Mouse (Mus musculus) gastrocnemius, postnatal 14 days (tissue): ENCODE data around the gene Epha4. TPM values are rescaled to one million over a fixed set of nuclear protein-coding genes. Genes with fewer than 3 reads are reported as not detected.

Experiments used
- DNase-seq: peaks from one replicate; pipeline ENCODE4 v3.0.0; 2021; ENCODE audit warnings: mixed read lengths
- intact Hi-C: fragments of 180-260 bp; cut with DNase I; formaldehyde crosslinking; loops from one replicate; pipeline ENCODE4 v1.15.1; 2025; ENCODE audit warnings: low total_unique reads
- total RNA-seq, 2 experiments: library from RNA; stranded (reverse); gene quantifications; 2 replicates each; pipeline ENCODE4 v1.2.3; 2021

Epha4 gene
- total RNA-seq, 2 experiments from 2014 or later = 3.1 to 4.5 TPM

DNA sequence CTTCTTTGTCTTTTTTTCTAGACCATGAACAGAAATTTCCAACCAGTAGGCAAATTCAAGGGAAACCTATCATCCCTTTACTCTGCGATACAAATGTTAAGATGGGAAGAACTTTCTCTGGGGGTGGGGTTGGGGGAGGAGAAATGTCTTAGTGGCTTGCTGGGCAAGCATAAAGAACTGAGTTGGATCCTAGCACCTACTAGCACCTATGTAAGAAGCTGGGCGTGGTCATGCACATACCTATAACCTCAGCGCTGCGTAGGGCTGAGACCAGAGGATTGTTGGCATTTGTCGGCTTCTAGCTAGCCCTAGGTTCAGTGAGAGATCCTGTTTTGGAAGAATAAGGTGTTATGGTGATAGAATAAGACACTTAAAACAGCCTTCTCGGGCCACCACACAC lies 24.7 kb downstream of the Epha4 start:
- DNase-seq = no peak
- intact Hi-C loops = no loop called here

DNA sequence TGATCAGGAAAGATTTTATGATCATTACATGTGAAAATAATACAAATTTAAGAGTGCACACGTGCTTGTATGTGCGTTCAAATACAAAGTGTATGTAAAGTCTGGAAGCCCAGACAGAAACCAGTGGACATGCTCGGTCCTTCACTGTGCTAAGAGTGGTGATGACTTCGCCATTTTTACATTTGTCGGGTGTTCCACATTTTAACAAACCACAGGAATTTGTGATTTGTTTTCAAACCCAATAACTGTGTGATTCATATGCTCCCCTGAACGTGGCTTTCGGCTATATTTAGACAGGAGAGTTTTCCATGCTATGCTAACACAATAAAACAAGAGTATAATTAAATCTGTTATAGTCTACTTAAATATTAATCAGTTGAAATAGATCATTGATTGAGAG lies 25.5 kb downstream of the Epha4 start:
- DNase-seq = no peak
- intact Hi-C loops = no loop called here

DNA sequence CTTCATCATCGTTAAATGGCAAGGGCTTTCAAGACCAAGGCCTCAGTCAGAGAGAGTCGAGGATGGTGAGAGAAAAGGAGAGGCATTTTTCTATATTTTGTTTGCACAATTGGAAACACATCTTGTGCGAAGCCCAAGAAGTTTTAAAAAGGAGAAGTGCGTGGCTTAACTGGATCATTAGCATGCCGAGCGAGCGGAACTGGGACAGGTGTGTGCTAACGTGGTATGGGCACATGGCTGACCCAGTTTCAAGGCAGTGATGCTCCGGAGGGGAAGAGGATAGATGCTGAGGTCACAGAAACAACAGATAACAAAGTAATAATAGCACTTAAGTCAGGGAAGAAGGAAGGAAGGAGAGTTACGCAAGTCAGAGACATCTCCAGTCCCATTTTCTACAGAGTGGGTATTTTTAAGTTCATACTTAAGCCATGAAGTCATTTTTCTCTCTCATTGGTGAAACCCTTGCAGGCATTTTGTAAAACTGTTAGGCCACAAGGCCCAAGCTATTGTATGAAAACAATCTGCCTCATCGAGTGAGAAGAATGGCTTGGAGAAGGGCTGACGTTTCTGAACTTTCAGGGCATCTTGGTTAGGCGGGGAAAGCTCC lies 26.9 kb downstream of the Epha4 start:
- intact Hi-C loops = no loop called here
- DNase-seq = no peak

DNA sequence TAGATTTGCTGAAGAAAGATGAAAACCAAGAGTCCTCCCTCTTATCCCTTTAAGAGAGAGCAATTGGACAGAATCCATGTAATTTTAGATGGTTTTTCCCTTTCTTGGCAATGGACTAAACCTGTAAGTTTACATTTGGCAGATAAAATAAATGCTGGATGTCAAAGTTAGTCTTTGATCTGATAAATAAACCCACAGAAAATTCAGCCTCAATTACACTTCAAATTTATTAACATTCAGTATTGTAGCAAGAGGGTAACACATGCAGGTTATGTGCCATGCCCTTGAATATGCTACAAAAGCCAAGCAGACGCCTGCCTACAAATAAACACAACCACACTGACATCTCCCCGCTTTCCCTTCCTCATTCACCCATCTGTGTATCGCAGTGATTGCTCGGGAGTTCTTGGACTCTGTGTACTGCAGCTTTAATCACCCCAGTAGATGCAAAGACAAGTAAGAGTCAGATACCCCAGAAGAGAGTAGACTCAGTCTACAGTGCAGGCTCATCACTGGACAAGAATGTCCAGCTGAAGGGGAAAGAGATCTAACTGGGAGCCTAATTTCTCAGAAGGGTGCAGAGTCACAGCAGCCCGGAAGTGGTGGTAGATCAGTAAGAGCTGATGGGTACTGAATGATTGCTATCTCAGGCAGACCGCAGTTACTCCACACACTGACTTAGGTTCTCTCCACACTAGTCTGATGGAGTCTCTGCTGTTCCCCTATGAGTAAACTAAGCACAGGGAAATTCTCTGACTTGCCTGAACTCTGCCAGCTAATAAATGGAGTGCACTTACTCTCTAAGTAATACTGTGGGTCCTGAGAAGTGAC lies 29.9 kb downstream of the Epha4 start:
- DNase-seq = no peak
- intact Hi-C loops = no loop called here

DNA sequence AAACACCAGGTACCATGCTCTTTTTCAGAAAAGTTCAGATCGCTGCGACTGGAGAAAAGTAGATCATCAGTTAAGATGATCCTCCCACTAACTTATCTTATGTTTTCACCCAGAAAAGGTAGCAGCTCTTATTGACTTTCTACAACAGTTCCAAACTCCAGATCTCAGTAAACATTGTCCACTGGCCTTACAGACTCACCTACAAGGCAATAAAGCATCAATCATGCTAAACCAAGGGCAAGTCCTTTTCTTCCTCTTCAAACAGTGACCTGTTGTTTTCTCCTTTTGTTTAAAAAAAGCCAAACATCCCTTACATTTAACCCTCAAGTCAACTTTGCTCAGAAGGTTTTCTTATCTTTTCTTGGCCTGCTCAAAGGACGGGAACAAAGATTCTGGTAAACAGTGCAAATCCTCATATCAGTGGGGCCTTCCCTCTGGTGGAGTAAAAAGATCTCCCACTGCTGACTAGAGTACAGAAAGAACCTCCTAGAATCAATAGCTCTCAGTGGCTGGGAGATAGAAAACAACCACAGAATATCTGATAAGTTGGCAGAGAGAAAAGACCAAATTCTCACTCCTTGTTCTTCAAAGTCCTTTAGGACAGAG lies 39.0 kb downstream of the Epha4 start:
- no peak for DNase-seq
- intact Hi-C loops = no loop called here

DNA sequence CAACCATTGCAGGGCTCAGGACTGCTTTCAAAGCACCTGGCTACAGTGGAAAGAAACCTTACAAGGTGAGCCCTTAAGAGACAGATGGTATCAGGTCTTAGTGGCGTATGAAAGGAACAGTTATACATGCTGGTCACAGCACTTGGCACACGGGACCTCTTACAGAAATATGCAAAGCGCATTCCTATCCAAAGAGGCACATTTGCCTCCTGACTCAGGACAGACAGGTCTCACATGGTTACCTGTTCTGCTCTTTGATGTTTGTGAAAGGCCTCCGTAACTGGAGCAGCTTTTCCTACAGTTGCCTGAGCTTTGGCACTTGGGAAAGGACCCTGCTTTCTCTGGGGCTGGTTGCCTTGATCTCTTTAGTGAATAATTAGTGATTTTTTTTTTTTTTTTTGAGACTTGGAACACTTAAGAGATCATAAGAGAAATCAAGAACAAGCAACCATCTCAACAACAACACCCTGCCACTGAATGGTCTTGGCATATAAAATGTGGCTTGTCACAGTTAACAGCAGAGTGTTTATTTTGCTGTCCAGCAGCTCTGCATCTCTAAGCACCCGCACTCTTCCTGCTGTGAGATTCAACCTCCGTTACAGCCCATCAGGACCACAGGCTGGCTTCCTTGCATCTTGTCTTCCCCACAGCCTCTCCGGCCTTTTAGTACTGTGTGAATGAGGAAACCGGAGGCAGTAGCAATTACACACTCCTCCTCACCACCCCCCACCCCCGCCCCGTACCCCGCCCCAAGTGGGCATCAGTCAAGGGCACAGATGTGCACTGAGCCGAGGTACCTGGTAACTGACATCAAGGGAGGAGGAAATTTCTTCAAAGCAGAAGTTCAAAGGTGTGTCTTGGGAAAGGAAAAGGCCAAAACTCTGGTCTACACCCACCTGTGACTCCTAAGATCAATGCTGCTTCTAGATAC lies 41.2 kb downstream of the Epha4 start:
- DNase-seq = no peak
- intact Hi-C loops = no loop called here

DNA sequence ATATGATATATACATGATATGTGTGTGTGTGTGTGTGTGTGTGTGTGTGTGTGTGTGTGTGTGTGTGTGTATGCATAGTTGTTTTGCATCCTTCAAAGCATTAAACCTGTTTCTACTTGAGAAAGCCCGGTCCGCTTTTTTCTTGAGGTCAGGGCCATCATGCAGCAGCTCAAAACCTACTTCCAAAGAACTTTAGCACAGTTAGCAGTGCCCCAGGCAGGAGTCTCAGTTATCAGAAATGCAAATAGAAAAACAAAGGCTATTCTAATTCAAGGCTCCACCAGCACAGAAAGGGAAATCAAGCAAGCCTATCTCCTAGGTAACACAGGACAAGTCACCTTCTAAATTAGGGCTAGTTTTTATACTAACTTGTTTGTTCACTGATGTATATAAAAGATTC lies 42.3 kb downstream of the Epha4 start:
- intact Hi-C loops = no loop called here
- DNase-seq = no peak

DNA sequence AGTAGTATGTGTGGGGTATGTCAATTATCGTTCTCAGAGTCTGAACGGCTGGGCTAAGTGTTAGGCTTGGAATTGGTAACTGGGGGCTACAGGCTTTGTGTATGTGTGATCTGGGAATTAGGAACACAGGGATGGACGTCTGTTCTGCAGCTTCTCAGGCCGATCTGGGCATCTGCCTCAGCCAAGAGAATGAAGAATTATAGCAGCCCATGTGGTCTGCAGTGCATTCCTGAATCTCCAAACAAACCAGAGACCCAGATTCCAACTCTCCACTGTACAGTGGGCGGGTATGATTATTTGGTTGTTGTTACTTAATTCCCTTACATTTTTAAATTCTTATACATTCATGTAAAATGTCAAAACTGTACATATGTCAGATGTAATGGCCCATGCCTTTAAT lies 43.4 kb downstream of the Epha4 start:
- intact Hi-C loops = no loop called here
- DNase-seq = no peak

DNA sequence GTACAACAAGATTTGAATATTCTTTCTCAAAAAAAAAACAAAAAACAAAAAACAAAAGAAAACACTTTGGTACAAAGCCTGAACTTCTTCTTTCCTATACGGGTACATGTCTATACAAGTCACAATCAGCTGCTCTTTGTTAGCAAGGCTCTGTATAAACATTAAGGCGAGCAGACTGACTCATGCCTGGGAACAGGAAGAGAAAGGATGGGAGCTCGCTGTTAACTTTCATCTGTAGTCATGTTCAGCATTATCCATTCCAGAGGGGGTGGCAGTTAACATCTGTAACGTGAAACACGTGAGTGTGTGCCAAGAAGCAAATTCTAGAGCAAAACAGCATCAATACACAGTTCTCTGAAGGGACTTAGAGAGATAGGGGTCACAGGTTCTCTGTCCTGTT lies 43.9 kb downstream of the Epha4 start:
- no peak for DNase-seq
- intact Hi-C loops = no loop called here

DNA sequence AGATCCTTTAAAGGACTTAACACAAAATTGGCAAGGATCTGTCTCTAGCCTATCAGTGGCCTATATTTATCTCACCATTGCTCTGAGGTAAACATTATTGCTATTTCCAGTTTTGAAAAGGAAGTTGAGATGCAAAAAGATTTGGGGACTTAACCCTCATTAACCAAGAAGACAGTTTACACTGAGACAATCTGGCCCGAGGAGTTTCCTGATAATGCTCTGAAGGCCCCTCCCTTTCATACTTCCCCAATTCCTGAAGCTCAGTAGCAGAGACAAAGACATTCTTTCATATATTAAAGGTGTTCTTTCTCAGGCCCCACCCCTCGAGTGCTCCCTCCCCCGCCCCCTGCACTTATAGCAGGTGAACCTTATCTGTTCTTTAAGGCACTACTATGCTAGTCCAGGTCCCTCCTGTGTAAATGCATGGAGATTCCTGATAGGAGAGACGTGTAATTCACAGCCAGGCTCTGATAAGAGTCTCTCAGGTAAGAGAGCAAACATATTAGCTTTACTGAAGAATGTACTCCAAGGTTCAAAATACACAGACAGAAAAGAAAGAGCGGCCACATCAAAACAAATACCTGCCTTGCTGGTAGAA lies 46.1 kb downstream of the Epha4 start:
- DNase-seq = no peak
- intact Hi-C loops = no loop called here

DNA sequence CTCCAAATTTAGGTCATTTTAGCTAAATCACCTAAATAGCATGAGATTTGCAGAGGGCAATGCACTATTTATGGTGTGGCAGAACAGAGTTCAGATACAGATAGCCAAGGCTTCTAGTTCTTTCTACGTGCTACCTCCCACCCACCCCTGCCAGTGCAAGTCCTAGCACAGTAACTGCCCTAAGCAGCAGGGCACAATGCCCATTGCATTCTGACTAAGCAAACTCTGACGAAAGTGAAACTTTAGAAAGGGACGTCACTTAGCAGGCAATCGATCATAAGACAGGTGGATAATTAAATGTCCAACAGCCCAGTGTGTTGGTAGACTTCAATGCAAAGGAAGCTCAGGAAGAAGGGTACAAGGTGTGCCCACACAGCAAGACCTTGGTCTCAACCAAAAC lies 49.4 kb downstream of the Epha4 start:
- intact Hi-C loops = no loop called here
- no peak for DNase-seq

DNA sequence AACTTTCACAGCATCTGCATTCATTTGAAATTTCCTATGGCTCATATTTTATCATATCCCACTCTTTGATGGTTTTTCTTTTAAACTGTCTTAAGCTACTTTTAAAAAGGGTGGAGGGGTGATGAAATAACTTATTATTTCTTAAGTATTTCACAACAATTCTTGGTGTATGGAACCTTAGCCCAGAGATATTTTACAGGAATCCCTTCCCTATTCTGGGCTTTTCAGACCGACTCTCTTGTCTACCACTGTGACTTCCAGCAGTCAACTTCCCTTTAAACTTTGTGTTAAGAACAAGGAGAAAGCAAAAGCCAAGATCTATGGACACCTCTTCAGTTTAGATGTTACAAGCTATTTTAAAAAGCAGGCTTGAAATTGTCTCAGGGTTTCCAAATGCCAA lies 50.8 kb downstream of the Epha4 start:
- DNase-seq = no peak
- intact Hi-C loops = no loop called here

DNA sequence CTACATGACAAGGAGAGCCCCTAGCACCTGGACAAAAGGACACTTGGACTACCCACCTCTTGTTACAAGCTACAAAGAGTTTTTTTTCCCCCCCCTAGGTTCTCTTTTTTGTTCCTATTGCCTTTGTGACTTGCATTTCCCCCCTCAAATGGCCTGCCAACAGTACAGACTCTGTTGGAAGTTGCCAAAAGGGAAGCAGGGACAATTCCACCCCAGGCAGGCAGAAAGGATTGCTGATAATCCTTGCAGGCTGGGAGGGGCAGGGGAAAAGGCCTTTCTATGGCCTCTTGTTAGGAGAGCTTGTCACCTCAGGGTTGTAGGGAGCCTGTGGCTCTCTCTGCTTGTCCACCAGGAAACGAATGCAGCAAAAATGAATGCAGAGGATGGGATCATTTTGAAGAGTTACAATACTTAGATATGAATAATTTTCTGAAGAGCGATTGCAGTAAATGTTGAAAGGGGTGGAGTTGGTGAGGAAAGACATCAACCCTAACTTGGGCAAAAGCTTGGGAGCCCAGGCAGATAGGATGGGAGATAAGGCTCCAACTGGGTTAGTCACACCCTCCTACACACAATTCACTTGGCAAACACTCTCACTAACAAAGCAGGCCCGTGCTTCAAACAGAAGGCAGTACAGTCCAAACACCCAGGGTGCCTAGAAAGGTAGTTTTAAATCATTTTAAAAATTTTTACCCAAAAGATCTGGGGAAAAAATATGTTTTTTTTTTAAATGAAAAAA lies 52.8 kb downstream of the Epha4 start:
- DNase-seq = no peak
- intact Hi-C loops = no loop called here

DNA sequence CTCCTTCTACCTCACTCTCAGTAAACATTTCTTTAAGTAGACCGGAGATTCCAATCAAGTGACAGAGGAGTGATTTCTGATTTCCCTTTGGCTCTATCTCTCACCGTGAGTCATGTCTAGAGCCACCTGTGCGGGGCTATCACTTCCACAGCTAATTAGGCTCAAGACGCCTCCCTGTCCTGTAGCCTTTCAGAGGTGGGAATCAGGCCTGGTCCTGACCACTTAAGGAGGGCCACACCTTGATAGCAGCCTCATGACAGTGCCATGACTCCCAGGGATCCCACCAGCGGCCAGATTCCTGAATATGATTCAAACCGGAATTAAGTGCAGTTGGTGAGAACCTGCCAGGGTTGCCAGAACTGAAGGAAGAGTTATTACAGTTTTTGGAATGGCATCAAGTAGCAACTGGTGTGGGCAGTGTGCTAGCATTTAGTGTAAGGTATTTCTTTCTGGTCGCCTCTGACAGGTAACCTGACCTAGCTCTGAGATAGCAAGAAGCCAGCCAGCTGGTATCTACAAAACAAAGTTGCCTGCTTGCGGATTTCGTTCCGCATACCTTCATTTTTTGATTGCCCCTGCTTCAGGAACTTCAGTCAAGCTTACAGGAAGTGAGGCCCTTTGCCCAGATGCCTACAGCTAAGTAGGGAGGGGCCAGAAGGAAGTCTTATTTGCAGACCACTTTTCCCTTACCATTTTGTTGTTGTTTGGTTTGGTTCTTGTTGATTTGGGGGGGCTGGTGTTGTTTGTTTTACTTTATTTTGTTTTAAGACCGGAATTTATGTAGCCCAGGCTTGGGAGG lies 53.9 kb downstream of the Epha4 start:
- DNase-seq = no peak
- intact Hi-C loops = no loop called here

DNA sequence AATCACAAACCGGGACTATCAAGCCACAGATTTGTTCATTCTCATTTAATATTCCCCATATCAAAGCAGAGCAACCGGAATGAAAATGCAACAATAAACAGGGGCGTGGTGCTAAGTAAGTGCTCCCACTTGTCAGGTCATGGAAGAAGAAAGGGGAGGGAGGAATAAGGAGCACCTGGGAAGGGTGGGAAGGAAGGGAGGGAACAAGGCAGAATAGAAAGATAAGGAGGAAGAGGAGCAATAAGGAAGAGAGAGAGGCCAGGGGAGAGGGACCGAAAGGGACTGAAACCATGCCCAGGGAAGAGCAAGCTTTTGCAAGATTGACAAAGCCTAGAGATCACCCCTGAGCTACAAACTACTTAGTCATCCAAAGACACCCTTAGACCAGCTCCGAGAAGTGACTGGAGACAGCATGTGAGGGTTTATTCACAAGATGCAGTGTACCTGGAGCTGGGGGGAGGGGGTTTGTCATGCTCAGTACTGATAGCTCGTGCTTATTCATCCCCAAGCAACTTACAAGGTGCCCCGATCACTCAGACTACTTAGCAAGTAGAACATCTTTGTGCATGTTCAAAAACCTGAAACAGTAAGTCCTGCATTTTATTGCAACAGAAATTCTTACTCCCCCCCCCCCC lies 56.0 kb downstream of the Epha4 start:
- intact Hi-C loops = no loop called here

DNA sequence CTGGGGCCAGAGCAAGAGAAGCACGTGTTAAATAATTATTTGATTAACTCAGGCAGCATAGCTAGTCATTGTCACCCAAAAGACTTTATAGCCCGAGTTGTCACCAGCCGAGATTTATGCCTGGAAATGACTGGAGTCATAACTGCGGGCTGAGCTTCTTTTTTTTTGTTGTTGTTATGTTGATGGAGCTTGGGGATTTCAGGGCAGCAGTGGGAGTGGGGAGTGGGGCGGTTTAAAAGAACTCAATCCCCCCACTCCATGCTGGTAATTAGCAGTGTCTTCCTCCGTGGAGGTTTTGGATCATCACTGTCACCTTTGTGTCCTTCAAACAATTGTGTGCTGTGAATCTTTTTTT lies 57.5 kb downstream of the Epha4 start:
- DNase-seq = no peak
- intact Hi-C loops = no loop called here

More for the DNA sequence above, 56.0 kb downstream of the Epha4 start:
- DNase-seq = no peak

DNA sequence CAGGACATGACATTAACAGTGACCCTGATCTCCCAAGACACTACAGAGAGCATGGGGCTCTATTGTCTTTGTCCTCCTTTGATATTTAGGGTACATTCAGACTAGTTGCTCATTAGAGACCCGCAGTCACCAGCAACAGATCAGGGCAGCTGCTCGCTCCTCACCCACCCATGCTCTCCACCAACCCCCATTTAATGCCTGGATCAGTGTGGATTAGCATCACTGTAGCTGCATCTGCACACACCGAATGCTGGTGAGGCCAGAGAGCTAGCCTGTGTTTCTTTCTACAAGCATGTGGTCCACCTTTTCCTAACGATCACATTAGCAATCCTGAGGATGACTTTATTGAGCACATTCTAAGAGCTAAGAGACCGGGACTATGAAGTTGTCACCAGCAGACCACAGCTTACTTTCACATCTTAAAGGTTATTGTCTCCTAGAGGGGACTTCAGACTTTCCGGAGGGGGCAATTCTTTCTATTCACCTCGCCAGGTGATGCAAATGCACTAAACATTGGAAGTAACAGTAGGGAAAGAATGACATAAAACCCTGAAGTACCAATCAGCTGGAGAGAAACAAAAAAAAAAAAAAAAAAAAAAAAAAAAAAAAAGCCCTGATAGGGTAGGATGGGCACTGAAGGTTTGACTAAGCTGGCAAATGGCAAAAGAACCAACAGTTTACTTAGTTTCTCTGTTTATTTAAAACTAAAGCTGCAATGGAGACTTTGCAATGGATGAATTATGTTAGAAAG lies 58.0 kb downstream of the Epha4 start:
- intact Hi-C loops = no loop called here
- DNase-seq = no peak
